Mouse (Mus musculus): ENCODE data around the gene Tesk2.
A peak's percentile ranks its signal among the peaks of the same experiment; 100 is the strongest.

The Tesk2 gene

DNA sequence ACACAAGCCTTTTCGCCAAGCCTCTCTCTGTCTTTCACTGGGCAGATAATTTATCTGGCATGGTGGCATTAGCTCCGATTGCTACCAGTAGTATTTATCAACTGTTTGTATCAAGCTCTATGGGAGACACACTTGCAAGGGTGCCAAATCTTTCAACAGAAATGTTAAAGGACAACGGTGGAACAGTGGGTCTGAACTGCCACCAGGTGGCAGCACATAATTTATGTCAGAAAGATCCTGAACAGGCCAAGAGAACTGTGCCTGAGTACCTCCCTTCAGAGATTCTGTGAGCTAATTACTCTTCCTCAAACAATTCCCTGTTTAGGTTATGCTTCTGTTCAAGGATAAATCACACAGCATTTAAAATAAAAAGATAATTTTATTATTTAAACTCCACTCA, 1.4 kb upstream of the Tesk2 start:
- peak; percentile 93 for DNase-seq (ENCODE audit: low spot score)

DNA sequence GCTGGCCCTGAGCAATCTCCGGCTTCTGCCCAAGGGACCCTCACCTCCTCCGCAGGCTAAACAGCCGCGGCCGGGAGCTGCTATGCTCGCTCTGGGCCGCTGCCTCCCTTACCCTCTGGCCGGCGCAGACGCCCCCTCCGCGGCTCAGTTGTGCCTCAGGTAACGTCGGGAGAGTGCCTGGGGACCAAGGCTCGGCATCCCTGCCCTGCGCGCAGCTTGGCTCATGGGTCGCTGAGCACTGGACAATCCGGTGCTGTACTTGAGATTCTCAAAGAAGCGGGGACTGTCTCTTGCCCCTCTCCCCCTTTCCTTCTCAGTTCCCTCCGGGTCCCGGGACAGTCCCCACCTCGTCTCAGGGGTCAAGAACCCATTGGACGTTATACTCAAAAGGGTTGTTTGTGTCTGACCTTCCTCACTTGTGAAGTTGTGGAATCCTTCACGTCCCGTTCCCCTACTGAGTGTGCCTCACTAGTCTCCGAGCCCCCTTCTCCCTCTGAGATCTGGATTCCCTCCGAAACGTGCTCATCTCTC, 415 bp downstream of the Tesk2 start:
- no peak for DNase-seq (ENCODE audit: low spot score)

DNA sequence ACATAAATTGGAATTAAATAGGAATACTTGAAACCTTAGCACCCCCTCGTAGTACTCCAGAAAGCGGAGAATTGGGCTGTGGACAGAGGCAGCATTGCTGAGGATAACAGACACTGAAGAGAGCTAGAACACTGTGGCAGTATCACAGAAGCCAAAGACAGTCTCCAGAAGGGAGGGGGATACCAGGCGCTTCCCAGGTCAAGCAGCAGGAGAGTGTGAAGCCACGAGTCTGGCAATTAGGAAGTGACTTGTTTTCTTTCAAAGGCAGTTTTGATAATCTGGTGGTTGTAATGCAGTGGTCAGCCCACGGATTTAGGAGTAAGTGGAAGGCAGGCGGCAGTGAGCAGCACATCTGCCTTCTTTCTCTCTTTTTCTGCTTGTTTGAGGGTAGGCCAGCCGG, 1.5 kb downstream of the Tesk2 start:
- DNase-seq (ENCODE audit: low spot score) = peak; percentile 11

DNA sequence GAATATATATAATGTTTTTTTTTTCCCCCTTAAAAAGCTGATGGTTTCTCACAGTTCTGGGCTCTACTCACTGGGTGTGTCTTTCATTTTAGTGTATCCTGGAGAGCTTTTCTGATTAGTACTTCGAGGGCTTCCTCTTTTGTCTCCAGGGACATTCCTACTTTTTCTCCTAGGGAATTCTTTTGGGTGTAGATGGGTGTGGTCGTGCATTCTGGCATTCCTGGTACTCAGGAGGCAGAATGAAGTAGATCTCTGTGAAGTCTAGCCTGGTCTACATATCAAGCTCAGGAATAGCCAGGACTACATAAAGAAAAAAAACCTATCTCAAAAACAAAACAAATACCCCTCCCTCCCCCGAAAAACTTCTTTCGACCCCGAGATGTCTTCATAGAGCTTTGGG, 4.7 kb downstream of the Tesk2 start:
- DNase-seq (ENCODE audit: low spot score) = no peak

DNA sequence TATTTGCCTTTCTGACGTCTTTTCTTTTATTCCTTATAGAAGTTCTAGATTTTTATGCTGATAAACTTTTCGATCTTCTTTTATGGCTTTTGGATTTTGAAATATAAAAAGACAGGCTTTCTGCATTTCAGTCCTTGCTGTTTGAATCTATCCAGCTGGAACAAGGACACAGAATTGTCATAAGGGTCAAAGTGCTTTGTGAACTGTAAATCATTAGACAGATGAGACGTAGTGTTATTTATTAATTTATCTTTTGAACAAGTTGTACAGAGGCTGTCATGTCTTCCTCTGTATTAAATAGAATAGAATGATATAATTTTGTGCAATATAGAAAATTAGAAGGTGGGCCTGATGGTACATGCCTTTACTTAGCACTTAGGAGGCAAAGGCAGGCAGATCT, 6.7 kb downstream of the Tesk2 start:
- DNase-seq (ENCODE audit: low spot score) = no peak

DNA sequence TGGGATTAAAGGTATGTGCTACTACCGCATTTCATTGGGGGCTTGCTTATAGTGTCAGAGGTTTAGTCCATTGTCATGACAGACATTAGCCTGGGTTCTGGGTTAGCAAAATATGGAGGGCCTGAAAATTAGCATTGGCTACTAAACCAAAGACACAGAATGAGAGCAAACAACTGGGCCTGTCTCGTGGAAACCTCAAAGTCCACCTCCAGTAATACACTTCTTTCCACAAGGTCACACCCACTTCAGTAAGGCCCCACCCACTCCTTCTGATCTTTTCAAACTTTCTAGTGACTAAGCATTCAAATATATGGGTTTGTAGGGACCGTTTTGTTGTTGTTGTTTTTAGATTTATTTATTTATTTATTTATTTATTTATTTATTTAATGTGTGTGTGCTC, 8.8 kb downstream of the Tesk2 start:
- DNase-seq (ENCODE audit: low spot score) = no peak

DNA sequence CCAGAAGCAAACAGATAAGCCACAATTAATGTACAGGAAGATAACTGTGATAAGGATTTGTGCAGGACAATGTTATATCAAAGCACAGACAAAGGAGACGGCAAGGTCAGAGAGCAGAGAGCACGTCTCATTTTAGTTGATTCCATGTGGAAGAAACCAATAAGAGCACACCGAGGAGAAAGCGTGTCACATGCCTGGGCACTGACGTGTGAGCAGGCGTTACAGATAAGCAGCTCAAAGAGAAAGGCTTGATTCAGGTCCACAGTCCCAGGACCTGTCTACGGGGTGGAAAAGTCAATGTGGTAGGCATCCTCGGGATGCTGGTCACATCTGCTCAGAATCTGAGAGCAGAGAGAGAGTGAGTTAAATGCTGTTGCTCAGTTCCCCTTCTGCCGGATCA, 10.3 kb downstream of the Tesk2 start:
- no peak for DNase-seq (ENCODE audit: low spot score)

DNA sequence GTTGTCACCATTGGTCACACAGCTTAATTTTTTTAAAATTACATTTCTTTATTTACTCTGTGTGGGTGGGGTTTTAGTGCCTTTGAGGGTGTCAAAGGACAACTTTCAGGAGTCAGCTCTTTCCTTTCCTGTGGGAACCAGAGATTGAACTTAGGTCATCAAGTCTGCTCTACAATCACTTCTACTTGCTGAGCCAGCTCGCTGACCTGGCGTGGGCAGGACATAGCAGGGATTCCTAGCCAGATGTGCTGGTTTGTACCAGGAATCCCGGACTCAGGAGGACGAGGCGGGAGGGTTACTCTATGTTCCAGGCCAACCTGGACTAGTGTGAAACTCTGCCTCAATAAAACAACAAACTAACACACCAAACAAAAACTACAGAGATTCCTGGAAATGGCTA, 11.6 kb downstream of the Tesk2 start:
- DNase-seq (ENCODE audit: low spot score) = no peak

DNA sequence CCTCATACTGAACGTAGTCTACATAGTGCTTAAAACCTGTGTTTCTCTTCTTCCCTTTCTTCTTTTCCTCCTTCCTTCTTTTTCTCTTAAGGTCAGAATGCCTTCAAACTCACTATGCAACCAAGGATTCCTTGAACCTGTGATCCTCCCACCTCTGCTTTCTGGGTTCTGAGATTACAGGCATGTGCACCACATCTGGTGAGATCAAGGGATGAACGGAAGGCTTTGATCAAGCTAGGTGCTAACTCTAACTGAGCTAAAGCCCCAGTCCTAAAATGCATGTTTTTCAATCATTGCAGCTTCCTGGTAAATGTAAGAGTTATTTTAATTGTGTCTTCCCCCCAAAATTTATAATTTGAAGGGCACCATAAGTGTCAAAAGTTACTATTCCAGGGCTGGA, 14.2 kb downstream of the Tesk2 start:
- no peak for DNase-seq (ENCODE audit: low spot score)

DNA sequence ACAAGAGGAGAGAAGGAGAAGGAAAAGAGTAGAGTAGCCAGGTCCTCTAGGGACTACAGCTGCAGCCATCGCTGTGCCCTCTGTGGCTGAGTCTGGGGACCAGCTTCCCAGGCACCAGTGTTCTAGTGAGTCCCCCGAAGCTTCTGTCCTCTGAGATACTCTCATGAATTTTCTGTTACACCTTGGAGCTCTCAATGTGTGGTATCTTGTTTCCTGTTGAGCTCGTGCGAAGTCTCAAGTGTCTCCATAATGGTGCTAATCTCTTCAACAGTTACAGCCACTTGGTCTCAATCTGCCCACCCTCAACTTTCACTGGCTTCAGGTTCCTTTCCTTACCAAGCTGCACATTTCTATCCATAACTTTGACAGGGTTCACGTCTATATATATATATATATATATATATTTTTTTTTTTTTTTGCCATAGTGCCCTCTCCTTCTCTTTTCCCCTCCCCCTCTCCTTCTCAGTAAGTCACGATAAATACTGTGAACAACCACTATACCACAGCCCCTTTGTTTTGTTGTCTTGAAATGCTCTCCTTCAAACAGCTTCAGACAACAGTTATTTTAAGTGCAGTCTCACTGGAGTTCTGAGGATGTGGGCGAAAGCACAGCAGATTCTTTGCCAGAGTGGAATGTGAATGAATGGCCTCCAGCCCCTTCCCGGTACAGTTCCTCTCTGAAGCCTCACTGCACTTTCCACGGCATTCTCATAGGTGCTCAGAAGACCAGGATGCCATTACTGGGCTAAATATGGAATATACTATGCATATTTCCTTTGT, 18.4 kb downstream of the Tesk2 start:
- no peak for DNase-seq (ENCODE audit: low spot score)

DNA sequence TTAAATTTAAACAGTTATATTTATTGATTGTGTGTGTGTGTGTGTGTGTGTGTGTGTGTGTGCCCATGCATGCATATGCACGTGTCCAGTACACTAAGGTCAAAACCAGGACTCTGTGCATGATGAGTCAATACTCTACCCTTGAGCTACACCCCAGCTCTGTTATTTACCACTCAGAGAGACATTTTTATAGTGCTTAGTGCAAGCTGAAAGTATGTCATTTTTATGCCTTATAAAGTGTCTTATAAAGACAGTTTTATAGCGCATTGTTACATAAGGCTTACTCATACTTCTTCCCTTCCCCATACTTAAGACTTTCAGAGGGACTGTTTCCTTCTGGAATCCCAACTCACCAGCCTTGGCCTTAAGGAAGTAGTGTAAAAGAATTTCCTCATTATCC, 29.0 kb downstream of the Tesk2 start:
- no peak for DNase-seq (ENCODE audit: low spot score)

DNA sequence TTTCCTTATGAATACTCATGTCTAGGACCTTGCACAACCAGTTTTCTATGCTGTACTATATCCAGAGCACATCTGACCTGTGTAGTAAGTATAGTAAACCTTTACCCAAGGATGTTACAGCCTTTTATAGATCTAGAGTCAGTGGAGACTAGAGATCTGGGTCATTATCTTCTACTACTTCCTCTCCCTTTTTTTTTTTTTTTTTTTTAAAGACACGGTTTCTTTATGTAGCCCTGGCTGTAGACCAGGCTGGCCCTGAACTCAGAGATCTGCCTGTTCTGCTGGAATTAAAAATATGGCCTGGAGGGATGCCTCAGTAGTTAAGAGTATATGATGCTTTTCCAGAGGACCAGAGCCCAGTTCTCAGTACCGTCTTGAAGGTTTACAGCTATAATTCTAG, 41.2 kb downstream of the Tesk2 start:
- DNase-seq (ENCODE audit: low spot score) = no peak

DNA sequence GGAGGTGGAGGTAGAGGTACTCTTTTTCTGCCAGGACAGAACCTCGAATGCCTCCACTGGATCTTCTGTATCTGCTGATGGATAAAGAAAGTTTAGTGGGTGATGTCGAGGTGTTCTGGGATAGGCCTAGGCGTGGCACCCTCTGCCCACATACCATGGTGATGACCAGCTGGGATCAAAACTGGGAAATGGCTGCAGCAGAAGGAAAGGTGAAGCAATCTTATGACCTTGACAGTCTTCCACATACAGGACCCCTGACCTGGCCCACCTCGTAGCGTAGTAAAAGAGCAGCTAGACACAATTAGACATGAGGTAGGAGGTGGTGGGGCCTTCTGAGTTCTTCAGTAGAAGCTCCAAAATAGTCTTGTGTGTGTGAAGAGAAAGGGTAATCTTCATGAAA, 43.3 kb downstream of the Tesk2 start:
- DNase-seq (ENCODE audit: low spot score) = no peak

DNA sequence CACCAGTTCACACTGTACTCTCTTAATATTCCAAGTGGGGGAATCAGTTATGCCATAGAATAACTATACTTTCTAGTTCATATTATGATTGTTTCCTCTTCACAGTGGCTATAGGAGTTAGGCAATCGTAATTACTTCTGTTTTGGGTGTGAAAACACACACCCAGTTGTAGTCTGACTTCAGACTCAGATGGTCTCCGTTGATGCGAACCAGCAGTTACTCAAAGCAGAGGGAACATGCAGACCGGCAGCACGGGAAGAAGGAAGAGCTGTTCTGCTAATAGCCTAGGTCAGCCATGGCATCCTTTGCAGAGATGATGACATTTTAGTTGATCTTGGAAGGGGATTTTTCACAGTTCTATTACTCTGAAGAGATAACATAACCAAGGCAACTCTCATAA, 47.8 kb downstream of the Tesk2 start:
- DNase-seq (ENCODE audit: low spot score) = no peak

DNA sequence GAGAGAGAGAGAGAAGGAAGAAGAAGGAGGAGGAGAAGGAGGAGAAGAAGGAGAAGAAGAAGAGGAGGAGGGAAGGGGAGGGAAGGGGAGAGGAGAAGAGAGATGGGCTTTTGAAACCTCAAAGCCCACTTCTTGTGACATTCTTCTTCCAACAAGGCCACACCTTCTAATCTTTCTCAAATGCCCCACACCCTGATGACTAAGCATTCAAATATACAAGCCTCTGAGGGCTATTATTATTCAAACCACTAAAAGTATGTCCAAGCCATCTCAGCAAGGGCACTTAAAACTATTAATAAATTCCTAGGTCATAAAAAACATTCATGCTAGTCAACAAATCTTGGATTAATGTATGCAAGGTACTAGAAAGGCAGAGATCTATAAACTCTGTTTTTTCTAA, 48.3 kb downstream of the Tesk2 start:
- no peak for DNase-seq (ENCODE audit: low spot score)

DNA sequence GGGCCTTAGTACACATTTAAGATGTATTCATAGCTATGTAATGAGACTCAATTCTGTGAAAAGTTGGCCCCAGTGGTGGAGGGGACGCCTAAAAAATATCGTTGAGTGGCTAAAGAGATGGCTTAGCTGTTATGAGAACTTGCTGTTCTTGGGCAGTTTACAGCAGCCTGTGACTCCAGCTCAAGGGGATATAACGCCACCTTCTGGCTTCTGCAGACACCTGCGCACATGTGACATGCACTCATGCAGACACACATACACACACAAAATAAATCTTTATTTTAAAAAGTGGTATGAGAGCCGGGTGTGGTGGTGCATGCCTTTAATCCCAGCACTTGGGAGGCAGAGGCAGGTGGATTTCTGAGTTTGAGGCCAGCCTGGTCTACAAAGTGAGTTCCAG, 55.6 kb downstream of the Tesk2 start:
- DNase-seq (ENCODE audit: low spot score) = no peak

DNA sequence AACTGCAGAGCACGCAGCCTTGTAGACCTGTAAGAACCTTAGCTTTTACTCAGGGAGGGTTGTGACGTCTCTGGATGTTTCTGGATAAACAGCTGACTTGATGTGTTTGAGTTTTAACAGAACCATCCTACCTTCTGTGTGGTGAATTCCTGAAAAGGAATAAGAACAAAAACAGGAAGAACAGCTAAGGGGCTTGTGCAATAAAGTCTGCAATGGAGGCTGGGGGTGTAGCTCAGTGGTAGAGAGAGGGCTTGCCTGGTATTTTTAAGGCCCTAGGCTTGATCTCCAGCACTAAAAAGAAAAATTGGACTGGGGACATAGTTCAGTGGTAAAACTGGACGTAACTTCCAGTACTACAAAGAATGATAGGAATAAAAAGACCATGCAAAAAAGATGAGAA, 56.3 kb downstream of the Tesk2 start:
- DNase-seq (ENCODE audit: low spot score) = no peak

DNA sequence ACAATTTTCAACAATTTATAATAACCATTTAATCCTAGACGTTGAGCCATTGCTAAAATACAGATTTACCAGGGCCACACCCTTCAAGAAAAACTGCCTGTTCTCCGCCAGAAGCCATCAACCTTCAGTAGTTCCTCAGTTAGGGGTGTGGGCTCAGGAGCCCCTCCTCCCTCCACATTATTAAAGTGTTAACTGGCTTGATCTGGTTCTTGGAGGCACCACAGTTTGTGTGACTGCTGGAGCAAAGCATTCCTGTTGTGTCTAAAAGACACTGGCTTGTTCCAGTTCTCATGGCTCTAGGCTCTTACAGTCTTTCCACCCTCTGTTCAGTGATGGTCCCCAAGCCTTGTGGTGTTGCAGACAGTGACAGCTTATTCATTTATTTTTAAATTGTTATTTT, 59.8 kb downstream of the Tesk2 start:
- no peak for DNase-seq (ENCODE audit: low spot score)

DNA sequence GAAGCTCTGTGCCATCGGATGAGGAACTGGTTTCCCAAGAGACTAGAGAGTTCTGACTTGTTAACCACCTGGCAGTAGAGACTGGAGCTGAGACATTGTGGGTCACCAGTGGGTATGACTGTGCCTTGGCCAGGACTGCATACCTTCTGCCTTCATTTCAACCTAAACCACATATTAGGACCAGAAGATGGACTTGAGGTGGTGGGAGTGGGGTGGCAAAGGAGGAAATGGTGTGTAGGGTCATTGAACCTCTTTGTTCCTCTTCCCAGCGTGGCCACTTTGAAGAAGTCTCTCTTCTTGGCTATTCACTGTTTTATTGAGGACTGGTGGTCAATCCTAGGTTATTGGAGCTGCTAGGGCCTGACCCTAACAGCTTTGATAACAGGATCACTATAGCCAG, 60.6 kb downstream of the Tesk2 start:
- no peak for DNase-seq (ENCODE audit: low spot score)

DNA sequence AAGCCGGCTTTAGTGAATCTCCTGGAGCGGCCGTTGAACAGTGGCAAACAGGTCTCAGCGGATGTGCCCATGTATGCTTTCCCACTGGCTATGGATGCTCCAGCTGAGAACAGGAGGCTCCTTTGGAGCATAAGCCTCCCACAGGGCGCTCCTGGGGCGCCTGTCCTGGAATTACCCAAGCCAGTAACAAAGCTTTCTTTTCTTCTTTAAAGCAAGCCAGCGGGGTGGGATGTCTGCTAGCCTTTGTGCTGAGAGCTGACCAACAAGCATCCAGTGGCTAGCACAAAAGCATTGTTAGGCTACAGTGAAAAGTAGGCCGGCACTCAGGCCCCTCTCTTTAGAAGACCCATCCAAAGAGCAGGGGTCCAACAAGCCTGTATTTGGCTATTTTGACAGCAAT, 61.4 kb downstream of the Tesk2 start:
- DNase-seq (ENCODE audit: low spot score) = peak; percentile 63

DNA sequence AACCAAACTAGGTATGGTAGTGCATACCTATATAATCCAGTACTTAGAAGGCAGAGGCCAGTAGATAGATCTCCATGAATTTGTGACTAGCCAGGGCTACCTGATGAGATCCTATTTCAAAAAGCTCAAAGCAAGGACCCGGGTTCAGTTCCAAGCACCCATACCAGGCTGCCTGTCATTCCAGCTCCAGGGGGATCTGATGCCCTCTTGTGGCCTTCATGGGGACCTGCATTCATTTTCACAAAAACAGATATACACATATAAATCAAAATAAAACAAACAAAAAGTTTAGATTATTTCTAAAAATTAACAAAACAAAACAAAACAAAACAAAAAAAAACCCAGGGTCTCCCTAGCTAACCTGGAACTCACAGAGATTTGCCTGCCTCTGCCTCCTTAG, 65.8 kb downstream of the Tesk2 start:
- no peak for DNase-seq (ENCODE audit: low spot score)

DNA sequence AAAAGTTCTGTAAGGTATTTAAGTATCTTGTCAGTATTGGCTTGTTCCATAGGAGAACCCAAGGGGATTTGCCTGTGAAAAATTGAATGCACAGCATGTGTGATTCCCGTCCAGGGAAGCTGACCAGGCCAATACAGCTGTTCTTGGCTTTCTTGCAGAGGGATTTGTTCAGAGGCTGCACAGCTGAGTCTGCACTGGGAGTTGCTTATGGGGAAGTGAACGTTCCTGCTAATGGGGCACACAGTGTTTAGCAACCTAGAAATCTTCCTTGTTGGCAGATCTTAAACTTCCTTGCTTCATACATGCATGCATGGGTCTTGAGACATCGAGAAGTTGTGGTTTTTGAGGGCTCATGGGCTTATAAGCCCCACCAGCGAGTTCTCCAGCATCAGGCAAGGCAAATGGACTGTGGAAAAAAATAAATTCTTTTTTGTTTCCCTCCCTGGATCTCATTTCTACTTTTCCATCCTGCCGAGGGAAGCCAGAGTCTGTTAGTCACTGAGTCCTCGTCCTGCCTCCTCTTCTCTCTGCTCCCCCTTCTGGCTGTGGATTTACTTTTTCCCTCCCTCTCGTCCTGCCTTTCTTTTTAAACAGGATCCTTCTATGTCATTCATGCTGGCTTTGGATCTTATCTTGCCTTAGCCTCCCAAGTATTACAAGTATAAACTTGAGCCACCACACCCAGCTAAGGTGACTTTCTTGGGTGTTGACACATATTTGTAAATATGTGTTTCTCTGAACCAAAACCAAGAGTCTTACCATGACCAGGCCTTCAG, 67.4 kb downstream of the Tesk2 start:
- no peak for DNase-seq (ENCODE audit: low spot score)

DNA sequence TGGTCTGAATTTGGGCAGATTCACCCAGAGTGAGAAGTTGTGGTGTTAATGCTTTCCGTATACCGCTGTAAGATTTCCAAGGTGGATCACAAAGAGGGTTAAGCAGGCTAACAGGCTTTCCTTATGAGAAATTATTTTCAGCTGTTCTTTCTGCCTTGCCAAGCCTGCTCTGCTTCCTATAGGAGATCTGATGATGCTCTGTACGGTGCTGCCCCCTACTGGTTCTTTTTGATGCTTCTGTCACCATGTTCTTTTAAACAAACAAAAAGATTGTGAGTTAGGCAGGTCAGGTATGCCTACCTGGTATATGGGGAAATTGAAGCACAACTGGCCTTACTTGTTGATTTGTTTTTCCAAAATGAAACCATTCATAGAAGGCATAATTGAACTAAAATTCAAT, 68.2 kb downstream of the Tesk2 start:
- DNase-seq (ENCODE audit: low spot score) = peak; percentile 98

DNA sequence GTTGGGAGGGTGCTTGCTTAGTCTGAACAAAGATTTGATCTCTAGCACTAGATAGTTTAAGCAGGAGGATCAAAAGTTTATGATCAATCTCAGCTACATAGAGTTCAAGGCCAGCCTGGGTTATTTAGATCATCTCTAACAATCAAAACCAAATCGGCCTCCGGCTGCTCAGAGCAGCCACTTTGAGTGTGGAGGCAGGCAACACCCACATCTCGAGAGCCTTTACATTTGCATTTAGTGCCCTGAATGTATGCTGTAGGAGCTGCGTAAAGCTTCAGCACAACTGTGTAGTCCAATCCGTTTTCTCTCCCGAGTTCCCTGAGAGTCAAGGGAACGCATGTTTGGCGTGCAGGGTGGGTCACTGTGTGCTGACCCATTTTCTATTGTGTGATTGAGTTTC, 71.7 kb downstream of the Tesk2 start:
- no peak for DNase-seq (ENCODE audit: low spot score)

Measured in retina, embryonic 14.5 days (tissue).